Comparison of ENCODE assay signal across 13 mouse cellular contexts in the genomic region with DNA sequence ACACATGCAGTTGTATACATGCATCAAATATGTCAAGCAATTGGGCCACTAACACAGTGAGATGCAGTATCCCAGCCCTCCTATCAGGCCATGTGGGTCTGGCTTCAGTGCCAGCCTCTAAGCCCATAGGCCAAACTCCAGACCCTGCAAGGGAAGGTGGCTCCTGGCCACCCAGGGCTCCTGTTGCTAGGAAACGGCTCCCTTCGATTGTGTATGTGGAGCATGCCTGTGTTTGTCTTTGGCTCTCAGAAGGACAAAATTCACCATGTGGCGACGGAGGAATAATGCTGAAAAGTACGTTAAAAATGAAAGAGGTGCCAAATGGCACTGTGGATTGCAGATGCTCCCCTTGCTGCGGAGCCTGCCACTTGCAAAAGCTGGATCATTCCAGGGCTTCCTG.
A peak's percentile ranks its signal among the peaks of the same experiment; 100 is the strongest.
DNase-seq lines count a peak whose midpoint lies in the region; ATAC-seq lines count a peak whose summit lies in the region.
"Had no signal": no experiment of that assay in that cellular context is flagged by ENCODE, and none has a peak within 500 bp of the region (broad histone marks: within the 10 kb centered on the region; RNA-seq: fewer than 3 reads in every experiment).

No protein-coding gene starts in this region.

- no peaks in the 10 kb centered on the region for H3K27me3 ChIP-seq in neural tube, embryonic 11.5 days (ENCODE audit: control insufficient read depth, insufficient read depth, low read length)
- no peaks in the 10 kb centered on the region for H3K27me3 ChIP-seq in hindbrain, embryonic 13.5 days
- H3K27me3 ChIP-seq in midbrain, embryonic 11.5 days (ENCODE audit: control insufficient read depth, insufficient read depth, low read length) = no peaks in the 10 kb centered on the region

- no peak overlapping the region for H3K4me2 ChIP-seq in neural tube, embryonic 11.5 days (ENCODE audit: low read depth)
- H3K4me2 ChIP-seq in hindbrain, embryonic 13.5 days = no peak overlapping the region
- no peak overlapping the region for H3K4me2 ChIP-seq in midbrain, embryonic 11.5 days

- 0 out of 2 replicates have a peak overlapping the region, but pooled peaks have one; percentile 18 for H3K9ac ChIP-seq in neural tube, embryonic 11.5 days (ENCODE audit: low read length)
- no peak overlapping the region for H3K9ac ChIP-seq in hindbrain, embryonic 13.5 days
- H3K9ac ChIP-seq in midbrain, embryonic 11.5 days (ENCODE audit: low read length) = no peak overlapping the region

- WGBS in neural tube, embryonic 11.5 days = 44% methylated on average over 6 of the region's 6 CpGs
- 23% methylated on average over 6 of the region's 6 CpGs for WGBS in hindbrain, embryonic 13.5 days
- 34% methylated on average over 6 of the region's 6 CpGs for WGBS in midbrain, embryonic 11.5 days

- H3K4me3 ChIP-seq in neural tube, embryonic 11.5 days (ENCODE audit: low read depth, low read length) = no peak overlapping the region
- no peak overlapping the region for H3K4me3 ChIP-seq in hindbrain, embryonic 13.5 days
- no peak overlapping the region for H3K4me3 ChIP-seq in midbrain, embryonic 11.5 days (ENCODE audit: low read depth, low read length)

- H3K9me3 ChIP-seq in neural tube, embryonic 11.5 days (ENCODE audit: control insufficient read depth, low read length) = no peaks in the 10 kb centered on the region
- no peaks in the 10 kb centered on the region for H3K9me3 ChIP-seq in hindbrain, embryonic 13.5 days
- no peaks in the 10 kb centered on the region for H3K9me3 ChIP-seq in midbrain, embryonic 11.5 days (ENCODE audit: control insufficient read depth, low read length)

- no peak for ATAC-seq in neural tube, embryonic 11.5 days (ENCODE audit: insufficient read depth, low FRiP score, low TSS enrichment)
- 0 out of 2 replicates have a peak, but pooled peaks have one; percentile 57 for ATAC-seq in hindbrain, embryonic 13.5 days (ENCODE audit: low FRiP score)
- peak; percentile 72 for ATAC-seq in midbrain, embryonic 11.5 days (ENCODE audit: low FRiP score)

- DNase-seq in neural tube, embryonic 11.5 days (ENCODE audit: low spot score) = peak; percentile 42
- no peak for DNase-seq in neural tube, embryonic 10.5 days (ENCODE audit: extremely low spot score, low spot score)
- peak; percentile 84 for DNase-seq in midbrain, embryonic 11.5 days (ENCODE audit: low spot score, missing footprints)
- peak; percentile 27 for DNase-seq in right cerebral cortex, postnatal 4 days
- DNase-seq in MN1 (ENCODE audit: low spot score) = no peak
- no peak for DNase-seq in B cell, adult 2 months
- no peak for DNase-seq in spleen, adult 12 weeks (ENCODE audit: low spot score)
- DNase-seq: cerebellum, adult 9-10 months; heart, postnatal 10 days; kidney, postnatal 14 days; liver; thymus, adult 2 months had no signal

- H3K4me1 ChIP-seq in neural tube, embryonic 11.5 days (ENCODE audit: control insufficient read depth, insufficient read depth, low read length) = no peaks in the 10 kb centered on the region
- H3K4me1 ChIP-seq in hindbrain, embryonic 13.5 days (replicated peaks) = peaks cover 23% of the 10 kb centered on the region
- H3K4me1 ChIP-seq in midbrain, embryonic 11.5 days (ENCODE audit: control insufficient read depth, insufficient read depth, low read length) = peaks cover 9% of the 10 kb centered on the region

- no peak overlapping the region for H3K27ac ChIP-seq in neural tube, embryonic 11.5 days (ENCODE audit: low read depth, low read length)
- H3K27ac ChIP-seq in hindbrain, embryonic 13.5 days = peak overlapping the region; percentile 52
- H3K27ac ChIP-seq in midbrain, embryonic 11.5 days (ENCODE audit: low read depth, low read length) = no peak overlapping the region

- H3K36me3 ChIP-seq in neural tube, embryonic 11.5 days (ENCODE audit: control insufficient read depth, insufficient read depth, low read length) = no peaks in the 10 kb centered on the region
- H3K36me3 ChIP-seq in hindbrain, embryonic 13.5 days = no peaks in the 10 kb centered on the region
- H3K36me3 ChIP-seq in midbrain, embryonic 11.5 days (ENCODE audit: control insufficient read depth, insufficient read depth, low read length) = no peaks in the 10 kb centered on the region

Comparison
In these comparisons a context has a peak if more than half of its experiments do, and no peak if none do; other contexts are left out.
1. DNase-seq: peak in neural tube, embryonic 11.5 days (single experiment), midbrain, embryonic 11.5 days (single experiment) and right cerebral cortex, postnatal 4 days (single experiment); none in neural tube, embryonic 10.5 days (single experiment), MN1 (single experiment), B cell, adult 2 months (0 of 2) and spleen, adult 12 weeks (single experiment).